Mouse (Mus musculus) liver, adult 2 months (tissue): ENCODE data around the gene Tmem79.

Experiments used
- CTCF ChIP-seq: fragments of 200-500 bp; IDR thresholded peaks from 2 replicates; pipeline ENCODE4 v1.5.1; 2011; ENCODE audit warnings: low read depth, low read length, control low read depth
- POLR2A ChIP-seq: fragments of 200-500 bp; IDR thresholded peaks from 2 replicates; pipeline ENCODE4 v1.6.1; 2011; ENCODE audit warnings: low read length, control low read depth; ENCODE audit not compliant: insufficient read depth; ENCODE audit errors: extremely low read depth

DNA sequence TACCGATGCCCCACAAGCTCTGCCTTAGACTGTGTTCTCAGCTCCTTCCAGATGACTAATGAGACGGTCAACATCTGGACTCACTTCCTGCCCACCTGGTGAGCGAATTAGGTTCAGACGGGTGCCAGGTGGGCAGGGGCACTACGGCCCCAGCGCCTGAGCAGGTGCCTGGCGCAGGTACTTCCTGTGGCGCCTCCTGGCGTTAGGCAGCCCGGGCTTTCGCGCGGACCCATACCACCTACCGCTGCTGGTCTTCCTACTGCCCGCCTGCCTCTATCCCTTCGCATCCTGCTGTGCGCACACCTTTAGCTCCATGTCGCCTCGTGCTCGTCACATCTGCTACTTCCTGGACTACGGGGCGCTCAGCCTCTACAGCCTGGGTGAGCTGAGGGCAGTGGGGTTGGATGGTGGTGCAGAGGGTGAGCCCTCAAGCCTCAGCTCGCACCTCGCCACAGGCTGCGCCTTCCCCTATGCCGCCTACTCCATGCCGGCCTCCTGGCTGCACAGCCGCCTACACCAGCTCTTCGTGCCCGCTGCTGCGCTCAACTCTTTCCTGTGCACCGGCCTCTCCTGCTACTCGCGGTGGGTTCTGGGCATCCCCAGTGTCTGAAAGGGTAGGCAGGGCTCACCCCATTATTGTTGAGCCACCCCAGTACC is 29.9 kb upstream of the Tmem79 start:
- TF ChIP-seq CTCF (no peak), POLR2A (no peak)
